Mouse (Mus musculus) forebrain, embryonic 14.5 days (tissue): ENCODE measurements around the gene Uba52. TPM values are rescaled to one million over a fixed set of nuclear protein-coding genes. Genes with fewer than 3 reads are reported as not detected.

Experiments used
- ATAC-seq: fragments of 200-750 bp; cut with Nextera tagmentation; 2 replicates; pipeline ENCODE4 v1.8.0; 2017; ENCODE audit warnings: mild to moderate bottlenecking, moderate library complexity
- DNase-seq: peaks from one replicate; pipeline ENCODE4 v3.0.0-alpha.2; 2015; ENCODE audit warnings: low spot score
- H3K27ac ChIP-seq: fragments of 300-500 bp; sonication (generic); 2 replicates; pipeline ENCODE4 v1.5.1; 2014; ENCODE audit warnings: low read depth, mild to moderate bottlenecking, control low read depth, low read length, moderate library complexity
- H3K27me3 ChIP-seq: fragments of 300-500 bp; sonication (generic); replicated peaks from 2 replicates; pipeline ENCODE4 v1.6.1; 2014; ENCODE audit warnings: low read length, control low read depth, mixed read lengths; ENCODE audit not compliant: control insufficient read depth, insufficient read depth
- H3K36me3 ChIP-seq: fragments of 300-500 bp; sonication (generic); 2 replicates; pipeline ENCODE4 v1.6.1; 2014; ENCODE audit warnings: low read length, control low read depth; ENCODE audit not compliant: control insufficient read depth, insufficient read depth
- H3K4me1 ChIP-seq: fragments of 300-500 bp; sonication (generic); 2 replicates; pipeline ENCODE4 v1.6.1; 2014; ENCODE audit warnings: antibody characterized with exemption, low read length, control low read depth; ENCODE audit not compliant: control insufficient read depth, insufficient read depth
- H3K4me2 ChIP-seq: fragments of 300-500 bp; sonication (generic); 2 replicates; pipeline ENCODE4 v1.6.1; 2014; ENCODE audit warnings: mild to moderate bottlenecking, control low read depth, low read length
- H3K4me3 ChIP-seq: fragments of 300-500 bp; sonication (generic); 2 replicates; pipeline ENCODE4 v1.5.1; 2014; ENCODE audit warnings: low read depth, low read length, control low read depth
- H3K9ac ChIP-seq: fragments of 300-500 bp; sonication (generic); 2 replicates; pipeline ENCODE4 v1.6.1; 2014; ENCODE audit warnings: mild to moderate bottlenecking, low read length, control low read depth, moderate library complexity
- H3K9me3 ChIP-seq: fragments of 300-500 bp; sonication (generic); replicated peaks from 2 replicates; pipeline ENCODE4 v1.6.1; 2016; ENCODE audit warnings: low read length, control low read depth, mixed read lengths; ENCODE audit not compliant: control insufficient read depth
- WGBS: fragments of 180-500 bp; shearing (Covaris S2); extraction: QIAGEN DNeasy Blood & Tissue Kit; methylation state at CpG from one replicate; pipeline ENCODE4 v1.1.7; 2014; 5-methylcytosine and 5-hydroxymethylcytosine counted together
- polyA plus RNA-seq: library from polyadenylated mRNA; unstranded; fragments of >200 nt; fragmentation: Nextera tagmentation; extraction: Ambion mirVana; gene quantifications from 2 replicates; pipeline ENCODE4 v1.2.1, GENCODE M21; 2014

Uba52 gene
- polyA plus RNA-seq, 1 experiment from 2014 or later = 911 TPM

DNA sequence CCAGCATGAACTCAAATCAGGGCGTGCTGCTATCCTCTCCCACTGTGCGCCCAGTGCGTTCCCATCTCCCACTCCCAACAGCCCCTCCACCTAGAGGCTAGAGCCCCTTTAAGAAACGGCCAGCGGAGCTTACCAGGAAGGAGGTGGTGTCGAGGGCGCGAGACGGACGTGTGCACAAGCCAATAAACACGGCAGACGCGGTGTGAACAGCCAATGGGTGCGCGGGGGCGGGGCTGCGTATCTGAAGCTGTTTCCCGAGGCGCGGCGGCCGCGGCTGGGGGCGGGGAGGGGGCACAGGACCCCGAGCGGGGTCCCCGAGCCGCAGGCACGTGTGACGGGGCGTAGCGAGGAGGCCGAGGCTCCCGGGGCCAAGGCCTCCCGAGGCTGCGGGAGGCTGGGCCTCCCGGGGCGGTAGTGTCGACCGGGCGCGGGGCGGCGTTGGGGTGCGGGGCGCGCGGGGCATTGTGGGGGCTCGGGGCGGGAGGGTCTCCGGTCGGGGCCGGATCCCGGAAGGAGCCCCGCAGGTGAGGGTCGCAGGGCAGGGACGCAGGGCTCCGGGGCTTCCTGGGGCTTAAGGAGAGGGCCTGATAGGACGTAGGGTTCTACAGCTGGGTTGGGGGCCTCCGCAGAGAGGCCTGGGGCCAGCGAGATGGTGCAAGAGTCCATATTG, 17.0 kb upstream of the Uba52 start, which contains the start of the genes Fkbp8 and Kxd1:
TSS of gene Fkbp8 (plus strand) at position 213 of the 670 bp plus-strand sequence.
TSS of gene Kxd1 (minus strand) at position 445 of the 670 bp plus-strand sequence.
- peak within 1 kb of the TSS; percentile 95 for H3K9ac ChIP-seq
- DNase-seq (peak; percentile 98), ATAC-seq (peak; percentile 94)
- no peaks in the 10 kb centered on the region for H3K27me3 ChIP-seq
- peak within 1 kb of the TSS; percentile 82 for H3K4me3 ChIP-seq
- peaks cover 9% of the 10 kb centered on the region for H3K4me1 ChIP-seq
- WGBS = under 1% methylated on average over 59 of the region's 61 CpGs
- peaks cover 33% of the 10 kb centered on the region for H3K36me3 ChIP-seq
- H3K9me3 ChIP-seq = no peaks in the 10 kb centered on the region
- H3K27ac ChIP-seq = peak within 1 kb of the TSS; percentile 82
- H3K4me2 ChIP-seq = peak within 1 kb of the TSS; percentile 88

DNA sequence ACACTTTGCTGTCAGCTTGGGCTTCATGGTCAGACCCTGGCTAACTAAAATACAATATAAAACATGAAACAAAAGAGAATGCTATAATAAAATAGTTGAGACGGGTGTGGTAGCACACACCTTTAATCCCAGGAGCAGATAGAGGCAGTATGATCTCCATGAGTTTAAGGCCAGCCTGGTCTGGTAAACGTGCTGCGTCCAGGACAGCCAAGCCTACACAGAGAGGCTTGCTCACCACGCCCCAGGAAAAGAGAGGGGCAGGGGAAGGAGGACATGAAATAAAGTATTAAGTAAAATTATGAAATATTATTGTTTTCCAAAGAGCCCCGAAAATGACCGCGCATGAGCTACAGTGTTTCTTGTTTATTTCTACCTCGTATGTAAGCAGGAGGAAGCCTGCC, 16.5 kb upstream of the Uba52 start:
- Histone ChIP-seq H3K9ac (peak overlapping the region; percentile 95), H3K27me3 (no peaks in the 10 kb centered on the region), H3K27ac (peak overlapping the region; percentile 82), H3K36me3 (peaks cover 27% of the 10 kb centered on the region), H3K4me2 (peak overlapping the region; percentile 88), H3K4me3 (peak overlapping the region; percentile 82), H3K4me1 (peaks cover 12% of the 10 kb centered on the region), H3K9me3 (no peaks in the 10 kb centered on the region)
- 2% methylated on average over 8 of the region's 8 CpGs for WGBS
- no peak for ATAC-seq
- DNase-seq = no peak

DNA sequence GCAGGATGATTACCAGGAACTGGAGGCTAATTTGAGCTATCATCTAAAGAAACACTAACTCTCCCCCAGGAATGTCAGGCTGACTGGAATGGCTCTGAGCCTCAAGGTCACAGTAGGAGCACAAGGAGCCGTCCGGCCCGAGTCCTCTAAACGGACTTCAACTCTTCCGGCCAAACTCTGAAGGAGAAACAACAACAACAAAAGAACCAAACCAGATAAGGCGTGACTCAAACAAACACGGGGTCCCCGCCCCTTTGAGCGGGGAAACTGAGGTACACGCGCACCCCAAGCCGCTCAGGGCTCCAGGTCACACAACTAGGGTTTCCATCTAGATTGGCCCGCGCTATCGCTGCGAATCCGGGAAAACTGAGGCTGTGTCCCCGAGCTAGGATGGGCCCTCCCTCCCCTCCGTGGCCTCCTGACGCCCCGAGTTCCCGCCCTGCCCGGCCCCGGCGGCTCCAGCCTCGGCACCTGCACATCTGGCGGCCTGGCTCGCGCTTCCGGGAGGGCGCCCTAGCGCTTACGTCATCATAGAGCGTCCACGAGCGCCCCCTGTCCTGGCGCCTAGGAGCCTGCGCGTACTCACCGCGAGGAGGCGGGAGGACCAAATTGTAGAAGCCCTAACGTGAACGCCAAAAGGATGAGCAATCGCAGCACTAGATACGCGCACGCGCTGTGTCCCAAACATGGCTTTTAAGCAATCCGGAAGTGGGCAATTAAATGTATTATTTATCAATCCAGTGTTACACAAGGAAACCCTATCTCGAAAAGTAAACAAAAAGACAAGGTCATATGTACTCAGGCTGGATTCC, 12.2 kb upstream of the Uba52 start:
- no peaks in the 10 kb centered on the region for H3K27me3 ChIP-seq
- peaks cover 6% of the 10 kb centered on the region for H3K4me1 ChIP-seq
- H3K27ac ChIP-seq = peak overlapping the region; percentile 89
- ATAC-seq = peak; percentile 86
- H3K9ac ChIP-seq = peak overlapping the region; percentile 68
- H3K4me3 ChIP-seq = peak overlapping the region; percentile 62
- WGBS = under 1% methylated on average over 51 of the region's 51 CpGs
- peak; percentile 99 for DNase-seq
- no peaks in the 10 kb centered on the region for H3K9me3 ChIP-seq
- 0 out of 2 replicates have a peak, but pooled peaks cover 12% of the 10 kb centered on the region for H3K36me3 ChIP-seq
- peak overlapping the region; percentile 85 for H3K4me2 ChIP-seq

DNA sequence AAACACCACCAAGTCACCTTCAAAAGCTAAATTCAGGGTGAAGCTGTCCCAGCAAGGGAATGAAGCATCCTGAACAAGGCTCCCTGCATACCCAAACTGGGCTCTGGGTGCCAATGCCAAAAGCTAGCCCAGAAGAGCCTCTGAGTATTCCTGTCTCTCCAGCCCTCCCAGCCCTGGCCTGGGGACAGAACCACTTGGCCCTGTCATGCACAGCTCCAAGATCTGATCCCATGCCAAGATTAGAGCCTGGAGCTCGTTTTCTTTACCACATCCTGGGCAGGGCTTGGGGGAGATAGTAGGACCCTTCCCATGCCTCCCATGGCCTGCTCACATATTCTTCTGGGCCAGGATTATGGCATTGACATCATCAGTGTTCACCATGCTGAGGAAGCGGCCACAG, 9.0 kb upstream of the Uba52 start:
- Histone ChIP-seq H3K27ac (no peak overlapping the region), H3K27me3 (no peaks in the 10 kb centered on the region), H3K9me3 (no peaks in the 10 kb centered on the region), H3K4me1 (peaks cover 6% of the 10 kb centered on the region), H3K4me2 (no peak overlapping the region), H3K9ac (no peak overlapping the region), H3K36me3 (peaks cover 25% of the 10 kb centered on the region; the same call in 1 of the 2 replicates), H3K4me3 (no peak overlapping the region)
- no peak for ATAC-seq
- no peak for DNase-seq
- 65% methylated on average over 2 of the region's 2 CpGs for WGBS

DNA sequence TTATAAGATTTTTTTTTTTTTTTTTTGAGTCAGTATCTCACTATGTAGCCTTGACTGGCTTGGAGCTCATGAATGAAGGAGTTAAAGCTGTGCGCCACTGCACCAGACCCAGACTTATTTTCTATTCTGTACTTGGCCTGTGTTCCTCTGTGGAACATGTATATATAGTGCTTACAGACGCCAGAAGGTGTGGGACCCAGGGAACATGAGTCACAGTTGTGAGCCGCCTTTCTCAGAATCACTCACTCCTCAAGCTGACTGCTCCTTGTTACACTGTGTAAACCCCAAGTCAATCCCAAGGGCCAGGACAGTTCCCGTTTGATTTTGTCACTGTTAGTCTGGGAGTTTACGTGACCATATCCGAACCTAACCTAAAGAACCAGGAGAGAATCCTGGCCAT, 8.4 kb upstream of the Uba52 start:
- no peak for ATAC-seq
- H3K4me3 ChIP-seq = no peak overlapping the region
- H3K9ac ChIP-seq = no peak overlapping the region
- H3K4me2 ChIP-seq = no peak overlapping the region
- H3K36me3 ChIP-seq = peaks cover 30% of the 10 kb centered on the region
- no peaks in the 10 kb centered on the region for H3K9me3 ChIP-seq
- H3K27me3 ChIP-seq = no peaks in the 10 kb centered on the region
- H3K27ac ChIP-seq = no peak overlapping the region
- no peak for DNase-seq
- peaks cover 6% of the 10 kb centered on the region for H3K4me1 ChIP-seq
- 92% methylated on average over 6 of the region's 6 CpGs for WGBS

DNA sequence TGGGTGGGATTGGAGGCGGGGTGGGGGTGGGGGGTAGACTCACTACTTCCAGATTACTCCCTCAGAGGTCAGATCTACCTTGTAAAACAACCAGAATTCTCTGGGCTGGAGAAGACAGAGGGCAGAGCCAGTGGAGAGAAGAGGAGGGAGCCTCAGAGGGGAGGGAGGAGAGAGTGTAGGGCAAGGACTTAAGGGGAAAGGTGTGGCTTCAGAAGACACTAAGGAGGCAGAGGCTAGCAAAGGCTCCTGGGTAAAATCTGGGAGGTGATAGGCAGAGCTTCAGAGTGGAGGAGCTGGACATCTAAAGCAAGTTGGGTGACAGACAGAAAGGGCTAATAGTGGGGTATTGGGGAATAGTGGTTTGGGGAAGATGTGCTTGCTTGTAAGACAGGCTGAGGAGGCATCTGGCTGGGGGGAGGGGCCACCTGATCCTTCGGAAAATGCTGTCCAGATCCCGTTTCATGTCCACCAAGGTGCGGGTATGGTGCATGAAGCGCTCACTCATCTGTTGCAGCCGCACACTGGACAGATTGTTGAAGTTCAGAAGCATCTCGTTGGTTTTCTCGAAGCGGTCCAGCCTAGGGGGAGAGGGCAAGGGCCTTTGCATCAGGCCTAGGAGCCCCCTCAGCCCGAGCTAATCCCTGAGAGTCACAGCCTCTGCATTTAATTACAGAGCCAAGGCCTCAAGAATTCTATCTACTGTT, 7.5 kb upstream of the Uba52 start:
- ATAC-seq (no peak), DNase-seq (no peak)
- H3K9me3 ChIP-seq = no peaks in the 10 kb centered on the region
- H3K27me3 ChIP-seq = no peaks in the 10 kb centered on the region
- no peak overlapping the region for H3K4me3 ChIP-seq
- H3K4me1 ChIP-seq = peaks cover 3% of the 10 kb centered on the region
- H3K36me3 ChIP-seq = peaks cover 40% of the 10 kb centered on the region
- H3K4me2 ChIP-seq = no peak overlapping the region
- H3K9ac ChIP-seq = no peak overlapping the region
- no peak overlapping the region for H3K27ac ChIP-seq
- WGBS = 74% methylated on average over 10 of the region's 10 CpGs

DNA sequence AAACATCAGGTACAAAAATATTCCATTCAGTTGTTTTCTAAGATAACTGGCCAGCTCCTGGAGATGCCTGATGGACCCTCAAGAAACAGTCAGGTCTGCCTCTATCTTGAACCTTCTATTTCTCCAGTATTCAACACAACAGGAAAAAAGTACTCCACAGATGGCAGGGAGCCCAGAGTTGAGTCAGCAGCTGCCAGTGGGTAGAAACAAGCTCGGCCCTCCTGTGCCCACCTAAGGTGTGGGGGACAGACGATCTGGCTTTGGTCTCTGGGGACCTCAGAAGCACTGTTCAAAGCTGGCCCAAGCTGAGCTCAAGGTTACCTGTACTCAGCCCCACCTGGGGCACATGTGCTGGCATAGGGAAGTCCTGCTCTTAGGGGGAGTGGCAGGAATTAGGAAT, 2.8 kb upstream of the Uba52 start:
- 52% methylated on average over 2 of the region's 2 CpGs for WGBS
- Histone ChIP-seq H3K27me3 (no peaks in the 10 kb centered on the region), H3K9me3 (no peaks in the 10 kb centered on the region), H3K9ac (no peak overlapping the region), H3K36me3 (peaks cover 39% of the 10 kb centered on the region), H3K4me2 (no peak overlapping the region), H3K4me1 (peaks cover 10% of the 10 kb centered on the region), H3K27ac (no peak overlapping the region), H3K4me3 (no peak overlapping the region)
- no peak for ATAC-seq
- DNase-seq = no peak

DNA sequence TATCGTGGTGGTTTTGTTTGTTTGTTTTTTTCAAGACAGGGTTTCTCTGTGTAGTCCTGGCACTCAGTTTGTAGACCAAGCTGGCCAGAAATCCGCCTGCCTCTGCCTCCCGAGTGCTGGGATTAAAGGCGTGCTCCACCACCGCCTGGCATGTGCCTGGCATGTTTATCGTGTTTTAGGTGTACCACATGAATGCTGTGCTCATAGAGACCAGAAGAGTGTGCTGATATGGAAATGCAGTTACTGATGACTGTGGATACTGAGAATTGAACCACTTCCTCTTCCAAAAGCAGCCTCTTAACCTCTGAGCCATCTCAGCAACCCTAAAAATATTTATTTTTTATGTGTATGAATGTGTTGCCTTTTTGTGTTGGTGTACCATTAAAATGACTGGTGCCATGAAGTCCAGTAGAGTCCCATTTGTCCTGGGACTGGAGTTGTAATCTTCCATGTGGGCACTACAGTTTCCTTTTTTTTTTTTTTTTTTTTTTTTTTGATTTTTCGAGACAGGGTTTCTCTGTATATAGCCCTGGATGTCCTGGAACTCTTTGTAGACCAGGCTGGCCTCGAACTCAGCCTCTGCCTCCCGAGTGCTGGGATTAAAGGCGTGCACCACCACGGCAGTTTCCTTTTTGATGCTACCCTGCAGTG, 1.8 kb upstream of the Uba52 start:
- DNase-seq = no peak
- 92% methylated on average over 11 of the region's 11 CpGs for WGBS
- no peaks in the 10 kb centered on the region for H3K27me3 ChIP-seq
- H3K9ac ChIP-seq = no peak overlapping the region
- ATAC-seq = no peak
- H3K4me2 ChIP-seq = no peak overlapping the region
- H3K36me3 ChIP-seq = peaks cover 40% of the 10 kb centered on the region
- H3K4me3 ChIP-seq = no peak overlapping the region
- H3K9me3 ChIP-seq = no peaks in the 10 kb centered on the region
- no peak overlapping the region for H3K27ac ChIP-seq
- H3K4me1 ChIP-seq = peaks cover 10% of the 10 kb centered on the region
